Mouse (Mus musculus): ENCODE results near the gene Olfr1497. TPM values are rescaled to one million over a fixed set of nuclear protein-coding genes. Genes with fewer than 3 reads are reported as not detected.

Olfr1497 gene
- polyA plus RNA-seq, 1 experiment = not detected

DNA sequence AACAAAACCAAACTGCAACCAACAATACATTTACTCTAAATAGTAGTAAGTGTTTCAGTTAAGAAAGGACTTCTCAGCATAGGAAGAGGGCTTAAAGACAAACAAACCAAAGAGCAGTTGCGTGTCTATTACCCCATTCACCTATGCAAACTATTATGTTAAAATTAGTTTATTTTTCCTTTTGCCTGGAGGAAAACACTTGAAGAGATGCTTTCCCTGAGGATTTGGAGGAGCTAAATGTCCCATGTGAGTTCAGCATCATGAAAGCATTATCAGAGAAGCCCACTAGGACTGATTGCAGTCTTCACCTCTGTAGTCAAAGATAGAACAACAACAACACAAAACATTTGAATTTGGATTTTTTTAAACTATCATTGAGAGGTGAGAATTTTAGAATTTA, 20.4 kb downstream of the Olfr1497 start, which contains the start of gene Olfr1496:
Gene Olfr1496, plus strand, starts transcription at position 301 of the 400 bp plus-strand sequence.
- 75% methylated on average over 1 of the region's 1 CpGs for WGBS
- Histone ChIP-seq H3K27ac (ENCODE audit: insufficient read depth, low read depth, low read length) (no peak within 1 kb of the TSS), H3K27me3 (ENCODE audit: control insufficient read depth, insufficient read depth, low read length) (no peaks in the 10 kb centered on the region), H3K36me3 (ENCODE audit: control insufficient read depth, insufficient read depth, low read length) (no peaks in the 10 kb centered on the region), H3K4me1 (ENCODE audit: control insufficient read depth, insufficient read depth, insufficient read length, low read length) (no peaks in the 10 kb centered on the region), H3K4me3 (ENCODE audit: low read depth, low read length) (no peak within 1 kb of the TSS)
- no peak for TF ChIP-seq POLR2A (IDR thresholded peaks at IDR 0.05; ENCODE audit: low read depth, low read length)
- TF ChIP-seq CTCF (IDR thresholded peaks at IDR 0.05; ENCODE audit: extremely low read depth, insufficient read length, insufficient replicate concordance, low read depth, low read length) = no peak

DNA sequence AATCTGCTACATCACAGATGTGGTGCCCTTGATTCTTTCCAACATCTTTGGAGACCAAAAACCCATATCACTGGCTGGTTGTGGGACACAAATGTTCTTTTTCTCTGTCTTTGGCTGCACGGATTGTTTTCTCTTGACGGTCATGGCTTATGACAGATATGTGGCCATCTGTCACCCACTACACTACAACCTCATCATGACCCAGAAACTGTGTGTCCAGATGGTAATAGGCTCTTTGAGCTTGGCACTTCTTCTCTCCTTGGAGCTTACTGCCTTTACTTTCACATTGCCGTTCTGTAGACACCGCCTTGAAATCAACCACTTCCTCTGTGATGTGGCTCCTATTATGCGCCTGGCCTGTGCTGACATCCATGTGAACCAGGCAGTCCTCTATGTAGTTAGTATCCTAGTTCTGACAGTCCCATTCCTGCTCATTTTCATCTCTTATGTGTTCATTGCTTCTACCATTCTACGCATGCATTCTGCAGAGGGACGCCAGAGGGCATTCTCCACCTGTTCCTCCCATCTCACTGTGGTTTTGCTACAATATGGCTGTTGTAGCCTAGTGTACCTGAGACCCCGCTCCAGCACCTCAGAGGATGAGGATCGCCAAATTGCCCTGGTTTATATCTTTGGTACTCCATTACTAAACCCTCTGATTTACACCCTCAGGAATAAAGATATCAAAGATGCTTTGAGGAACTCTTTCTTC, 29.3 kb downstream of the Olfr1497 start:
- WGBS = 88% methylated on average over 9 of the region's 9 CpGs
- Histone ChIP-seq H3K4me3 (ENCODE audit: low read depth, low read length) (no peak overlapping the region), H3K4me1 (ENCODE audit: control insufficient read depth, insufficient read depth, insufficient read length, low read length) (no peaks in the 10 kb centered on the region), H3K36me3 (ENCODE audit: control insufficient read depth, insufficient read depth, low read length) (no peaks in the 10 kb centered on the region), H3K27me3 (ENCODE audit: control insufficient read depth, insufficient read depth, low read length) (no peaks in the 10 kb centered on the region), H3K27ac (ENCODE audit: insufficient read depth, low read depth, low read length) (no peak overlapping the region)
- no peak for TF ChIP-seq CTCF (IDR thresholded peaks at IDR 0.05; ENCODE audit: extremely low read depth, insufficient read length, insufficient replicate concordance, low read depth, low read length)
- TF ChIP-seq POLR2A (IDR thresholded peaks at IDR 0.05; ENCODE audit: low read depth, low read length) = no peak

DNA sequence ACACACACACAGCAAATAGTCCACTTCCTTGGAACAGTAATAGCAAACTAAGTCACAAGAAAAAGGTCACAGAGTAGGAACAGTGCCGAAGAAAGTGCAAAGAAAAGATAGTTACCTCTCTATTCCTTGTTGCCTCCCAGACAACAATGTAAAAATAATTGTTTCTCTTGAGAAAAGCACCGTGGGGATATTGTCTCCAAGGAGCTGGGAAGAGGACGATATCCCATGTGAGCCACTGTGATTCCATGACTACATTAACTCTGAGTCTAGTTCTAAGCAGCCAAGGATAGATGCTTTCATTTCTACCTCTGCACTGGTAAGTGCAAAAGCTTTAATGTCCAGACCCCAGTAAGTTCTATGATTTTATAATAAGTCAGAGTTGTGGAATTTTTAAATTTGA, 33.7 kb downstream of the Olfr1497 start, which contains the start of gene Olfr1495:
Gene Olfr1495, plus strand, starts transcription at position 301 of the 400 bp plus-strand sequence.
- Histone ChIP-seq H3K4me3 (ENCODE audit: low read depth, low read length) (no peak within 1 kb of the TSS), H3K36me3 (ENCODE audit: control insufficient read depth, insufficient read depth, low read length) (no peaks in the 10 kb centered on the region), H3K4me1 (ENCODE audit: control insufficient read depth, insufficient read depth, insufficient read length, low read length) (no peaks in the 10 kb centered on the region), H3K27me3 (ENCODE audit: control insufficient read depth, insufficient read depth, low read length) (no peaks in the 10 kb centered on the region), H3K27ac (ENCODE audit: insufficient read depth, low read depth, low read length) (no peak within 1 kb of the TSS)
- WGBS = 78% methylated on average over 3 of the region's 3 CpGs
- TF ChIP-seq POLR2A (IDR thresholded peaks at IDR 0.05; ENCODE audit: low read depth, low read length) = no peak
- TF ChIP-seq CTCF (IDR thresholded peaks at IDR 0.05; ENCODE audit: extremely low read depth, insufficient read length, insufficient replicate concordance, low read depth, low read length) = no peak

DNA sequence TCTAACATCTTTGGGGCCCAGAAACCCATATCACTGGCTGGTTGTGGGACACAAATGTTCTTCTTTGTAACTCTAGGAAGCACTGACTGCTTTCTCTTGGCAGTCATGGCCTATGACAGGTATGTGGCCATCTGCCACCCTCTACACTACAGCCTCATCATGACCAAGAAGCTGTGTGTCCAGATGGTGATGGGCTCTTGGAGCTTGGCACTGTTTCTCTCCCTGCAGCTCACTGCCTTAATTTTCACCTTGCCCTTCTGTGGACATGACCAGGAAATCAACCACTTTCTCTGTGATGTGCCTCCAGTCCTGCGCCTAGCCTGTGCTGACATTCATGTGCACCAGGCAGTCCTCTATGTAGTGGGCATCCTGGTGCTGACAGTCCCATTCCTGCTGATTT, 48.6 kb downstream of the Olfr1497 start:
- no peak overlapping the region for H3K4me3 ChIP-seq (ENCODE audit: low read depth, low read length)
- no peaks in the 10 kb centered on the region for H3K4me1 ChIP-seq (ENCODE audit: control insufficient read depth, insufficient read depth, insufficient read length, low read length)
- H3K27ac ChIP-seq (ENCODE audit: insufficient read depth, low read depth, low read length) = no peak overlapping the region
- TF ChIP-seq POLR2A (IDR thresholded peaks at IDR 0.05; ENCODE audit: low read depth, low read length) (no peak), CTCF (IDR thresholded peaks at IDR 0.05; ENCODE audit: extremely low read depth, insufficient read length, insufficient replicate concordance, low read depth, low read length) (no peak)
- no peaks in the 10 kb centered on the region for H3K36me3 ChIP-seq (ENCODE audit: control insufficient read depth, insufficient read depth, low read length)
- no peaks in the 10 kb centered on the region for H3K27me3 ChIP-seq (ENCODE audit: control insufficient read depth, insufficient read depth, low read length)
- 85% methylated on average over 1 of the region's 1 CpGs for WGBS

Other genes with a start within 250 kb of the Olfr1497 start
- not detected in 2 replicates for gene Olfr1484, start 214.7 kb downstream of the Olfr1497 start, polyA plus RNA-seq (2012; rRNA removed)
- gene Olfr1487, start 180.8 kb downstream of the Olfr1497 start, polyA plus RNA-seq (2012; rRNA removed) = not detected in 2 replicates
- gene Olfr1489, start 166.6 kb downstream of the Olfr1497 start, polyA plus RNA-seq (2012; rRNA removed) = not detected in 2 replicates
- gene Olfr1490, start 147.1 kb downstream of the Olfr1497 start, polyA plus RNA-seq (2012; rRNA removed) = not detected in 2 replicates
- gene Olfr1491, start 100.9 kb downstream of the Olfr1497 start, polyA plus RNA-seq (2012; rRNA removed) = not detected in 2 replicates
- gene Olfr1493-ps1, start 74.9 kb downstream of the Olfr1497 start, polyA plus RNA-seq (2012; rRNA removed) = not detected in 2 replicates
- gene Olfr1494, start 58.5 kb downstream of the Olfr1497 start, polyA plus RNA-seq (2012; rRNA removed) = not detected in 2 replicates
- not detected in 2 replicates for gene Olfr1495, start 33.6 kb downstream of the Olfr1497 start, polyA plus RNA-seq (2012; rRNA removed)
- gene Olfr1496, start 20.3 kb downstream of the Olfr1497 start, polyA plus RNA-seq (2012; rRNA removed) = not detected in 2 replicates
- gene Olfr1499, start 21.2 kb upstream of the Olfr1497 start, polyA plus RNA-seq (2012; rRNA removed) = not detected in 2 replicates
- not detected in 2 replicates for gene Olfr1500, start 32.3 kb upstream of the Olfr1497 start, polyA plus RNA-seq (2012; rRNA removed)
- not detected in 2 replicates for gene Olfr1501, start 52.5 kb upstream of the Olfr1497 start, polyA plus RNA-seq (2012; rRNA removed)
- gene Olfr1502, start 63.6 kb upstream of the Olfr1497 start, polyA plus RNA-seq (2012; rRNA removed) = not detected in 2 replicates
- gene Olfr1504, start 99.7 kb upstream of the Olfr1497 start, polyA plus RNA-seq (2012; rRNA removed) = not detected in 2 replicates
- not detected in 2 replicates for gene Olfr1505, start 115.3 kb upstream of the Olfr1497 start, polyA plus RNA-seq (2012; rRNA removed)